Mouse (Mus musculus) liver (tissue): ENCODE results near the gene Tmem8.

Experiments used
- DNase-seq: peaks from one replicate; pipeline ENCODE4 v3.0.0-alpha.2; 2020; ENCODE audit warnings: mixed read lengths

The Tmem8 gene

GRCm38 (mm10) chr17:26143386-26143785, 30.3 kb downstream of the Tmem8 start:
- DNase-seq = no peak

- DNase-seq = no peak
Measured at GRCm38 (mm10) chr17:26149056-26149455, 36.0 kb downstream of the Tmem8 start.

- no peak for DNase-seq
Measured at GRCm38 (mm10) chr17:26151886-26152630, 39.0 kb downstream of the Tmem8 start.

GRCm38 (mm10) chr17:26162736-26163135, 49.6 kb downstream of the Tmem8 start:
- DNase-seq = no peak

- no peak for DNase-seq
Measured at GRCm38 (mm10) chr17:26168039-26168438, 54.9 kb downstream of the Tmem8 start.
